Mouse (Mus musculus): Measurements from ENCODE around the gene Senp7. TPM values are rescaled to one million over a fixed set of nuclear protein-coding genes. Genes with fewer than 3 reads are reported as not detected.
A peak's percentile ranks its signal among the peaks of the same experiment; 100 is the strongest.
"Not testable (repeated sequence)": the region's sequence is repeated elsewhere in the genome, so short reads cannot be mapped to it uniquely, and the experiment has no call there.

The Senp7 gene
- total RNA-seq, 2 experiments from 2014 or later = 14.2 to 16.0 TPM

GRCm38 (mm10) chr16:56066113-56066512 lies 18.0 kb downstream of the Senp7 start:
- DNase-seq = no peak

GRCm38 (mm10) chr16:56068523-56069070 lies 20.5 kb downstream of the Senp7 start:
- no peak for DNase-seq

DNA sequence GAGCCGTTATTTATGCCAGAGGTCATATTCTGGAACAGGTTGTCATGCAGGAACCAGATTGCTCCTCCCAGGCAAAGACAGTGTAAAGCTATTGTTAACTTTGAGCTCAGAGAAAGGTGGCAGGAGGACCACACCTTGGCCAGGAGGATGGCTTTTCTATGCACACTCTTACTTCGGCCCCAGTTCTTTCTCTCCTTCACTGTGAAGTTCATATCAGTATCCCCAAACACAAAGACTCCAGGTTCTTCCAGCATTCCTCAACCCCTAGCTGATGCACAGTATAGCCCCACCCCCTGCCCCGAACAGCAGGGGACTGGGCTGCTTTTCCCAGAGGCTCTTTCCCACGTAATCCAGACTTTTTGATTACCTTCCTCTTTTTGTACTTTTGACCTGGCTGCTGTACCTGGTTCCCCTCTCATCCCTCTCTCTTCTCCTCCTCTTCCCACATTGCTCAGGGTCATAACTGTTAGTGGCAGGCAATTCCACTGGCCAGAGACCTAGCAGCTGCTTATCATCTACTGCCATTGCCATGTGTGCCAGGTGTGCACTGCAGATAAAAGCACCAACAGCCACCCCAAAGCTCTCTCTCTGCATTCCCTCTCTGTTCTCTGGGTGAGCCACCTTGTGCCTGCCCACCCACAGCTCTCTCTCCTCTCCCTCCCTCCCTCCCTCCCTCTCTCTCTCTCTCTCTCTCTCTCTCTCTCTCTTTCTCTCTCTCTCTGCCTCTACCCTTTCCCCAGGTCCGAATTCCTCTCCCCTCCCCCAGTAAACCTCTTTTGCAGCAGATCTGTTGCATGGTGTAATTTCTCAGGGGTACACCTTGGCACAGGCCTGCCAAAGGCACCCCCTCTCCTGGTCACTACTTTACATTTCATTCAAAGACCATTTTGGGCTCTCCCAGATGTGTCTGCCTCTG lies 23.4 kb downstream of the Senp7 start:
- DNase-seq = no peak

DNA sequence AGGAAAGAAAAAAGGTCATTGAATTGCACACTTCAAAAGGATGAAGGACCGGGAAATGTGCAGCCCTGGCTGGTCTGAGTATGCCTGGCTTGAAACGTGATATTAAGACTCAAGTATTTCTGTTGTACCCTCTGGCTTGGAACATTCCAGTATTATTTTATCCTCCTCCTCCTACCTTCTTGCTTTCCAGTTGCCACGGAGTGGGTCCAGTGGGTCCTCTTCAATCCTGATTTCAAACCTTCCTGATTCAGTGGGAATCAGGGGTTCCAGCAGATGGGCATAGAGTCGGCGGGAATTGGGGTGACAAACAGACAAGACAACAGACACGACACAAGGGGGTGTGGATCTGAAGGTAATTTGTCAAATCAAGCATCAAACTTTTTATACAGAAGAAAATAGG lies 24.4 kb downstream of the Senp7 start:
- DNase-seq = no peak

DNA sequence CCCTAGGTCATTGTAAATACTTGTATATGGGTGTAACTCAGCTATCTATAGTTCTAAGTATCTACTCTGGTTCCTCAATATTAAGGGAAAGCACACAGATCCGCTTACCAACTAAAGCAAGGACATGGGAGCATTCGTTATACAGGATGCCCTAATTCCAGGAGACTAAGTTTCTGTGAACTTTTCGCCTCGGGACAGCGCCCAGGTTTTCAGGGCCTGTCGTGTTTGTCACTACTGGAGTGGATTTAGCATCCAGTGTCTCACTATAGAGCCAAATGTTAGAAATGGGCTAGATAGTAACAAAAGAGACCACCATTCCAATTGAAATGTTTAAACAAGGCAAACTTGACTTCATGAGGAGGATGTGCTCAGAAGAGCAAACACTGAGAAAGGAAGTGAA lies 25.0 kb downstream of the Senp7 start:
- not testable (repeated sequence) for DNase-seq

GRCm38 (mm10) chr16:56074122-56074521 lies 26.0 kb downstream of the Senp7 start:
- DNase-seq = no peak

DNA sequence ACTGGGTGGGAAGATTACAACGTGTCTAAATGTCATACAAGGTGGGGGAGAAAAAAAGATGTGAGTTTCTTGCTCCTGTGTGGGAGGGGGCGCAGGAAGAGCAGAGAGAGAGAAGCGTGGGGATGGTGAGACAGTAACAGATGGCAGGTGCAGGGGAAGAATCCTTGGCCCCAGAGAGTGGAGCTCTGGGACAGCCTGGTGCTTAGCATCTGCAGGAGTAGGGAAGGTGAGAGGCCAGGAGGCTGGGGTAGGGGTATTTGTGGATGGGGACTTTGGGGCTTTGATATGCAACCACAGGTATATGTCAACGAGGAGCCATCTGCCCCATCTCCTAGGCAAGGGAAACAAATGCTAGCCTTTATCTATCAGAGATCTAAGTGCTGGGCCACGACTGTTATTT lies 26.4 kb downstream of the Senp7 start:
- no peak for DNase-seq

DNA sequence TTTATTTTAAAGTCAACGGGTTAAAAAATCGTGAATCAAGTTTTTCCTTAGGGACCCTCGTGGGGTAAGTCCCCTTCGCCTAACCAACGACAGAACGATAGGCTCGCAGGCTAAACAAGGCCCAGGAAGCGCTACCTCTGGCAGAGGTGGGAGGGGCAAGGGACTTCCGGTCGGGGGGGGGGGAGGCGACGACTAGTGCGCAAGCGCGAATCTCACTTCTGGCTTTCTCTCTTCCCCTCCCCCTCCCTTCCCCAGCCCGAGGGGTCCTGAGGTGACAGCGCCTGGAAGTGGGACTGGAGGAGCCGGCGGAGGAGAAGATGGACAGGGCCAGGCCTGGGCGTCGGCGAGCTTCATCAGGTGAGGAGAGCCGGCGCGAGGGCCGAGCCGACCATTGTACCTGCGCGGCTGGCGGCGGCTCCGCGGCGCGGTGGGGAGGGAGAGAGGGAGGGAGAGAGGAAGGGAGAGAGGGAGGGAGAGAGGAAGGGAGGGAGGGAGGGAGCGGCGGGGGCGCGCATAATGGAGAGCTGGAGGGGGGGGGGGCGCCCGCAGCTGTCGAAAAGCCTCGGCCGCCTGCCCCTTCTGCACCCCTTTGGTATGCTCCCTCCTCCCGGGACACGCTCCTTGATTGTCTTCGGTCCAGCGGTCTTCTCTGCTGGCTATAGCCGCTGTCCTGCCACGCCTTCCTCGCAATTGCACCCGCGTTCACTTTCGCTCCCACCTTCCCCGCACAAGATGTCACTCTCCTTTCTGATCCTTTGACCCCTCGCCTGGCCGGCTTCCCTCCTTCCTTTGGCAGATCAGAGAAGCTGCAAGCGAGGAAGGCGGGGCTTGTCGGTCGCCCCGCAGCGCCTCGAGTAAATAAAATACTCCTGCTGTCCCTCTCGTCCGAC lies 27.3 kb downstream of the Senp7 start:
- DNase-seq = peak; percentile 89 to 92

- DNase-seq = peak; percentile 37 to 49
These were observed 28.2 kb downstream of the Senp7 start for GRCm38 (mm10) chr16:56076121-56076869.

DNA sequence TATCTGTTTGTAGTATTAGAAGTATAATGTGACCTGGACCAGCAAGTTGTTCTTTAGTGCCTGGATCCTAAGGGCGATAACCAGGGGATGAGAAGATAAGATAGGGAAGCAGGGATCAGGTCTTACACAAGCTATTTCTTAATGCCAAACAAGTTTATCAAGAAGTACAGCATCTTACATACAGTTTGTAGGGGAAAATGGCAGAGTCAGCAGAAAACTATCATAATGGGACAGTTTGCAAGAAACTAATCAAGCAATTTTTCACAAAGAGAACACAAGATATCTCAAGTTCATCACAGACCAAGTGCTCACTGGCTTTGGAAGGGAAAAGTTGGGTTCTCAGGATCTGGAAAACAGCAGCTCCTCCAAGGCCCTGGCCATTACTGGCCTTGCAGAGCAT lies 31.3 kb downstream of the Senp7 start:
- no peak for DNase-seq

- no peak for DNase-seq
These were observed 33.6 kb downstream of the Senp7 start for GRCm38 (mm10) chr16:56081691-56082090.

DNA sequence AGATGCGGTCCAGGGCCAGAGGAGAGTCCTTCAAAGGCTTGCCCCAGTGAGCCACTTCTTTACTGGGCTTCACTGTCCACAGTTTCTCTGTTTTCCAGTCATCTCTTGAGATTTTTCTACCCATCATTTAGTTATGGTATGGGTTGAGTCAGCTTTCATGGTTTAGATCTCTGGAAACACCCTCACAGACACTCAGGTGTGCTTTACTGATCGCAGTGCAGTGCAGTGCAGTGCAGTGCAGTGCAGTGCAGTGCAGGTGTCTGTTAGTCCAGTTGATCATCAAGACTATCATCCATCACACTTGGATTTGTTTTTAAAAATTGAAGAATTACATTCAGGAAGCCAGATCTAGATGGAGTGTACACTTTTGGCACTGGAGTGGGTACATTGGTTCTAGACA lies 38.2 kb downstream of the Senp7 start:
- no peak for DNase-seq

GRCm38 (mm10) chr16:56090385-56090784 lies 42.2 kb downstream of the Senp7 start:
- DNase-seq = no peak

DNA sequence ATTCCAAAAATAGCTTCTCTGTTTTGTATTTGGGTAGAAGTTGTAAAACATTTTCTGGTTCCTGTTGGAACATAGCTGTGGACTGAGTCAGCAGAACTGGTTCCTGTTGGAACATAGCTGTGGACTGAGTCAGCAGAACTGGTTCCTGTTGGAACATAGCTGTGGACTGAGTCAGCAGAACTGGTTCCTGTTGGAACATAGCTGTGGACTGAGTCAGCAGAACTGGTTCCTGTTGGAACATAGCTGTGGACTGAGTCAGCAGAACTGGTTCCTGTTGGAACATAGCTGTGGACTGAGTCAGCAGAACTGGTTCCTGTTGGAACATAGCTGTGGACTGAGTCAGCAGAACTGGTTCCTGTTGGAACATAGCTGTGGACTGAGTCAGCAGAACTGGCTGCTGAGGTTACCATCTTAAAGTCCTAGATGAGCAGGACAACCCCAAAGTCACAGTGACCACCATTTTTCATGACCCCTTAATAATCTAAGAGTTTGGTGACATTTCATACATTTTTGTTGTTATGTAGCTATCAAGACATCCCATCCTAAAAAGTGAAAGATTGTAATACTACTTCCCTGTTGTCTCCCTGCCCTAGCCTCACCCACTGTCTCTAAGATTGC lies 48.4 kb downstream of the Senp7 start:
- not testable (repeated sequence) for DNase-seq

GRCm38 (mm10) chr16:56115706-56116105 lies 67.6 kb downstream of the Senp7 start:
- peak; percentile 47 to 64 for DNase-seq

- DNase-seq = peak; percentile 11 to 24
These were observed 68.0 kb downstream of the Senp7 start for GRCm38 (mm10) chr16:56116155-56116554.

GRCm38 (mm10) chr16:56117327-56118180 lies 69.4 kb downstream of the Senp7 start:
- DNase-seq = no peak

GRCm38 (mm10) chr16:56122517-56122916 lies 74.4 kb downstream of the Senp7 start:
- no peak for DNase-seq

DNA sequence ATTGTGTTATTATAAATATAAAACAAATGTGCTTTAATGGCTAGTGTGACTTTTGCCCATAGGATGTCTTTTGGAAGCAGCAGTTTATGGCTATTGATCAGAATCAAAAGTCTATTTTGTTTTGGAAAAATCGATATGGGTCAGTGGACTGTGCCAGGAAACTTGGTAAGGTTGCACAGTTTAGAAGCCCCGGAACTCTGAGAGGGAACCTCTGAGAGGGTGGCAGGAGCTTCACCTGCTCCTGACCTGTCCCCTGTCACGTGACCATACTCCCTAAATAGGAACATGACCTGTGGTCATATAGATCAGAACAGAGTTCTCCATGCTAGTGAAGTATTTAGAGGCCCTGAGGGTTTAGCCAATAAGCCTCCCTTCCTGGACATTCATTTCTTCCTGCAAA lies 75.9 kb downstream of the Senp7 start:
- DNase-seq = no peak

- peak in 1 of 2 experiments; percentile 35 for DNase-seq
These were observed 83.5 kb downstream of the Senp7 start for GRCm38 (mm10) chr16:56131666-56132065.

Measured in heart, adult 18-20 months (tissue).